Mouse (Mus musculus): ENCODE results near the gene Cuedc2. TPM values are rescaled to one million over a fixed set of nuclear protein-coding genes. Genes with fewer than 3 reads are reported as not detected.

Cuedc2 gene
- total RNA-seq, 2 experiments from 2014 or later = 55.9 to 56.4 TPM

DNA sequence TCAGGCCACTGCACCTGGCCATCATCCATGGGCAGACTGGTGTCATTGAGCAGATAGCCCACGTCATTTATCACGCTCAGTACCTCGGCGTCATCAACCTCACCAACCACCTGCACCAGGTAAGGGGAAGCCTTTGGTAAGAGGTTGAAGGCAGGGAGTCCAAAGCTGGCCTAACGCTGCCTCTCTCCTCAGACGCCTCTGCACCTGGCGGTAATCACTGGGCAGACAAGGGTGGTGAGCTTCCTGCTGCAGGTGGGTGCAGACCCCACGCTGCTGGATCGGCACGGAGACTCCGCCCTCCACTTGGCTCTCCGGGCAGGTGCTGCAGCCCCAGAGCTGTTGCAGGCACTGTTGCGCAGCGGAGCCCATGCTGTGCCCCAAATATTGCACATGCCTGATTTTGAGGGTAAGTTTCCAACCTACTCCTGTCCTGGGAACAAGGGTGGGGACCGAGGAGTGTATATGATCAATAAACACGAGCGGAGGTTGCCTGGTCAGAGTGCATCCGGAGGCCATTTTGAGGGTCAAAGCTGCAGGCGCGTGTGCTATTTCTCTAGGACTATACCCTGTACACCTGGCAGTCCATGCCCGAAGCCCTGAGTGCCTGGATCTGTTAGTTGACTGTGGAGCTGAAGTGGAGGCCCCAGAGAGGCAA lies 28.7 kb downstream of the Cuedc2 start:
- DNase-seq = no peak
- intact Hi-C loops (cut with DNase I) = loop anchor here (2.0 to 5.0 kb wide), 2 partner anchors 17 to 222 kb away; partner anchors contain the start of gene Psd

DNA sequence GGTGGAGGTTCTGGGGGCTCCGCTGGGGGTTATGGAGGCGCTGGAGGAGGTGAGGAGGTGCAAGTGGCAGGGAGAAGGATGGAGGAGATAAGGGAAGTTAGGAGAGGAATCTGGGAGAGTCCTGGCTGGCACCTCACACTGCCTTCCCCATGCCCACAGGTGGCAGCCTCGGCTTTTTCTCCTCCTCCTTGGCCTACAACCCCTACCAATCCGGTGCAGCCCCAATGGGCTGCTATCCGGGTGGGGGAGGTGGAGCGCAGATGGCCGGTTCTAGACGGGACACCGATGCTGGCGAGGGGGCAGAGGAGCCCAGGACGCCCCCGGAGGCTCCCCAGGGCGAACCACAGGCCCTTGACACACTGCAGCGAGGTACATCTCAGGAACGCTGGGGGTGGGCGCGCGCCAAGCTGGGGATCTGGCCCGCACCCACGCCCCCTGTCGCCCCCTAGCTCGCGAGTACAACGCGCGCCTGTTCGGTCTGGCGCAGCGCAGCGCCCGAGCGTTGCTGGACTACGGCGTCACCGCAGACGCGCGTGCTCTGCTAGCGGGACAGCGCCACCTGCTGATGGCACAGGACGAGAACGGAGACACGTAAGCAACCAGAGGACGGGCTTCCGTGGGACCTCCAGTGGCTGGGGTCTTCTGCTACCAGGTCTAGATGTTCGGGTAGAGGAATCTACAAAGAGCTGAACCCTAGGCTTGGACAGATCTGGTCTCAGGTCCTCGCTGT lies 29.6 kb downstream of the Cuedc2 start:
- intact Hi-C loops (cut with DNase I) = loop anchor here (5.0 kb wide), 1 partner anchor 222 kb away; no protein-coding TSS in a partner anchor
- peak; percentile 76 to 78 for DNase-seq

DNA sequence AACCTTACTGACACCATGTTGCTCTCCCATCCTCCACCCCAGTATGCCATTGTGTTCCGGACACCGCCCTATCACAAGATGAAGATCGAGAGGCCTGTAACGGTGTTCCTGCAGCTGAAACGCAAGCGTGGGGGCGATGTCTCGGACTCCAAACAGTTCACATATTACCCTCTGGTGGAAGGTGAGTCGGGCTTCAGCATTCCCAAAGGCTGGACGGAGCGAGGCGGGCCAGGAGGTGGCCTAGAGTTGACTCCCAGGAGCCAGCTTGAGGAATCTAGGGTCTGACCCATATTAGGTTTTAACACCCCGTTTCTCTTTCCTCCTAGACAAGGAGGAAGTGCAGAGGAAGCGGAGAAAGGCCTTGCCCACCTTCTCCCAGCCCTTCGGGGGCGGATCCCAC lies 30.2 kb downstream of the Cuedc2 start:
- no peak for DNase-seq
- intact Hi-C loops (cut with DNase I) = loop anchor here (5.0 kb wide), 1 partner anchor 221 kb away; no protein-coding TSS in a partner anchor

DNA sequence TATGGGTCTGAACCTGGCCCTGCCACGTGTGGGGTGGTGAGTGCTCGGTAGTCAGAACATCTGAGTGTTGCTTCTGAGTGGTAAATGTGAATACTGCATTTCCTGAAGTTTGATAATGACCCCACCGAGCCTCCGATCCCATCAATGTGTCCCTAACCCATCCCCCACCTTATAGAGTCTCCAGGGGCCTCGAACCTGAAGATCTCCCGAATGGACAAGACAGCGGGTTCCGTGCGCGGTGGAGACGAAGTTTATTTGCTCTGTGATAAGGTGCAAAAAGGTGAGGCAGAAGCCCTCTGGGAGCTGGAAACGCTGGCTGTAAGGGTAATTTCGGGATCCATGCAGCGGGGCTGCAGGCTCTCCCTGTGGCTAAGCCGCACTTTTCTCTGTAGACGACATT lies 30.7 kb downstream of the Cuedc2 start:
- intact Hi-C loops (cut with DNase I) = loop anchor here (5.0 kb wide), 1 partner anchor 220 kb away; no protein-coding TSS in a partner anchor
- no peak for DNase-seq

DNA sequence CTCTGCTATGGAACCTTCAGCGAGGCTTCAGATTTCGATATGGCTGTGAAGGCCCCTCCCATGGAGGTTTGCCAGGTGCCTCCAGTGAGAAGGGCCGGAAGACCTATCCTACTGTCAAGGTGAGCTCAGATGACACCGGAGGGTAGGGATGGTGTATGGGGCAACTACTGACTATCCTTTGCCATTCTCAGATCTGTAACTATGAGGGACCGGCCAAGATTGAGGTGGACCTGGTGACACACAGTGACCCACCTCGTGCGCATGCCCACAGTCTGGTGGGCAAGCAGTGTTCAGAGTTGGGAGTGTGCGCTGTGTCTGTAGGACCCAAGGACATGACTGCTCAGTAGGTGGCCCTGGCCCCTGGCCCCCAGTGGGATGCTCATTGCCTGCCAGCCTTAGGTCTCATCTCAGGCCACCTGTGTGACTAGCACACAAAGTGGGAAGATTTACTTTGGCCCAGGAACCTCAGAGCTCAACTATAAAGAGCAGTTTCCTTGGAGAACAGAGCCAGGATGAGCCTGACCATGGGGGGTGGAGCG lies 31.7 kb downstream of the Cuedc2 start:
- no peak for DNase-seq
- intact Hi-C loops (cut with DNase I) = loop anchor here (5.0 kb wide), 1 partner anchor 220 kb away; no protein-coding TSS in a partner anchor

DNA sequence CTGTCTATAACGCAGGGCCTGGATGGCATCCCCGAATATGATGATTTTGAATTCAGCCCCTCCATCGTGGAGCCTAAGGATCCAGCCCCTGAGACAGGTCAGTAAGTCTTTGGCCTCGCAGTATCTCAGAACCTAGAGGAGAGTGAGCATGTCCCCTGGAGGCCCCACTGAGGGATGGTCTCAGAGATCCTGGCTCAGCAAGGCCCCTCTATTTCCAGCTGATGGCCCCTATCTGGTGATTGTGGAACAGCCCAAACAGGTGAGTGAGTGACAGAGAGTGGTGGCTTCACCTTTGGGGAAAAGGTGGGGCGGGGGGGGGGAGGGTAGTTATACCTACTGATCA lies 32.3 kb downstream of the Cuedc2 start:
- DNase-seq = no peak
- intact Hi-C loops (cut with DNase I) = loop anchor here (5.0 kb wide), 1 partner anchor 219 kb away; no protein-coding TSS in a partner anchor

DNA sequence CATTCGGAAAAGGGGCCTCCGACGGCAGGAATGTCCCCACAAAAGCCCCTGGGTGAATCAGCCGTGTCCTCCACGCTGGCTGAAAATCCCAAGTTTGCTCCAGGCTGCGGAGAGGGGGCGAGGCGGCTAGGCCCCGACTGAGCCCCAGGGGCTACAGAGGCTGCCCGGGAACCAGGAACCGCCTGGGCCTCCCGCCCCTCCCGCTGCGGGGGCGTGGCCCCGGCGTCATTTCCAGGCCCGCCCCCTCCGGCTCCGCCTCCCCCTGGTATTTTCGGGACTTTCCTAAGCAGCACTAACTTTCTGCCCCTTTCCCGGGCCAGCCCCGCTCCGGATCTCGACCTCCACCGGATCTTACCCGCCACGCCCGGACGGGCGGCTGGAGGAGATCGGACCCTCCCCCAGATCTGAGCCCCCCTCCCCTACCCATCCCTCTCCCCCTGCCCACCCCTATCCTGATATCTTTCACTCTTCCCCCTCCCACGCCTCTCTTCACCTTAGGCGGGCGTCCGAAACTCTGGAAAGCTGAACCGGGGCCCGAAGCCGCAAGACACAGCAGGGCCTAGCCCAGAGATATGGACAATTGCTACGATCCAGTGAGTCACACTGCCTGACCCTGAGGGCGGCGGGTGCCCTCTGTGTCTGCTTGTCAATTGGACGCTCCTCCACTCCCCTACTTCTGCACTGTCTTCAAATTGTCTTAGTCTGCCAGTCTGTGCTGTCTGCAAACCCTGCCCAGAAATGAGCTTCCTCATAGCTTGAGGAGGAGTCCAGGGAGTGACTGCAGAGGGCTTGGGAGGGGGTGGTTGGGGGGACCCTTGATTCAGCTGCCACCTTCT lies 32.9 kb downstream of the Cuedc2 start:
- peak; percentile 84 to 85 for DNase-seq
- intact Hi-C loops (cut with DNase I) = loop anchor here (5.0 kb wide), 1 partner anchor 218 kb away; no protein-coding TSS in a partner anchor

DNA sequence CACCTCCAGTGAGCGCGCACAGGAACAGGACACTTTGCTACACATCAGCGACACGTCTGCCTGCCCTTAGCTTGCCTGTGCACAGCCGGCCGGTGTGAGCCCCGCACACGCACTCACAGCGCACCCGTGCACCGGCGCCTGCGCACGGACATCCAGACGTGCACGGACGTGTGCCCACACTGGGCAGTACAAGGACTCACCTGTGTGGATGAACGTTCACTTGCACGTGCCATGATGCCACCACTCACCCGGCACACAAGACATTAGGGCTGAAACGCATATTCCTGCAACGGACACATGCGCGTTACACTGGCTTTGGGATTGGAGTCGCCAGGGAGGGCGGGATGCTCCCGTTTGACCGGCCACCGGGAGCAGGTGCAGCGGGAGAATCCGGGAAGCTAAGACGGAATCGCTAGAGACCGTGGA lies 33.6 kb downstream of the Cuedc2 start:
- intact Hi-C loops (cut with DNase I) = loop anchor here (5.0 kb wide), 1 partner anchor 218 kb away; no protein-coding TSS in a partner anchor

DNA sequence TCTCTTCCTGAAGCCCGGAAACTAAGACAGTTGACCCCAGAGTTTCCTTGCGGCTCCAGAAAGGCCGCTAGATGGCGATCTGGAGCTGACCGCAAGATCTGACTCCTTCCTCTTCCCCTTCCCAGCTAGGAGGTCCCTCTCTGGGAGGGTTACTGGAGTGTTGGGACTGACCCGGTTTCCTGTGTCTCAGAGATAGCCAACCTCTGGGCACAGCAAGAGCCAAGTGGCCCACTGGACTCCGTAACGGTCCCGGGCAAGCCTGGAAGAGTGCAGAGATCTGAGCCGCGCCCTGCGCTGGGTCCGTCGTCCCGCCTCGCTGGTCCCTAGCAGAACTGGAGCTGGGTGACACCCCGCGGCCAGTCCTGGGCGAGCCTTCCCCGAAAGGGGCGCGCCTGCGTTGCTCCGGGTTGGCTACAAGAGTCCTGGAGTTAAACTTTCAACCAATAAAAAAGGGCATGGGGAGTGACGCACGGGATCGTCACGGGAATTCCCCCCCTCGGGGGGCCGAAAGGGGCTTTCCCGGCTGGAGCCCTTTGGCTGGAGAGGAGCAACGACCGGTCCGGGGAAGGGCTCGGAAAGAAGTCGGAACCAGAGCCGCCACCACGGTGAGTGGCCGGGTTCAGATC lies 34.2 kb downstream of the Cuedc2 start, which contains the start of gene Nfkb2:
Gene Nfkb2 (plus strand): TSS at position 105 of the 626 bp plus-strand sequence.
- intact Hi-C loops (cut with DNase I) = no loop called here

More for the DNA sequence above, 33.6 kb downstream of the Cuedc2 start:
- no peak for DNase-seq

DNA sequence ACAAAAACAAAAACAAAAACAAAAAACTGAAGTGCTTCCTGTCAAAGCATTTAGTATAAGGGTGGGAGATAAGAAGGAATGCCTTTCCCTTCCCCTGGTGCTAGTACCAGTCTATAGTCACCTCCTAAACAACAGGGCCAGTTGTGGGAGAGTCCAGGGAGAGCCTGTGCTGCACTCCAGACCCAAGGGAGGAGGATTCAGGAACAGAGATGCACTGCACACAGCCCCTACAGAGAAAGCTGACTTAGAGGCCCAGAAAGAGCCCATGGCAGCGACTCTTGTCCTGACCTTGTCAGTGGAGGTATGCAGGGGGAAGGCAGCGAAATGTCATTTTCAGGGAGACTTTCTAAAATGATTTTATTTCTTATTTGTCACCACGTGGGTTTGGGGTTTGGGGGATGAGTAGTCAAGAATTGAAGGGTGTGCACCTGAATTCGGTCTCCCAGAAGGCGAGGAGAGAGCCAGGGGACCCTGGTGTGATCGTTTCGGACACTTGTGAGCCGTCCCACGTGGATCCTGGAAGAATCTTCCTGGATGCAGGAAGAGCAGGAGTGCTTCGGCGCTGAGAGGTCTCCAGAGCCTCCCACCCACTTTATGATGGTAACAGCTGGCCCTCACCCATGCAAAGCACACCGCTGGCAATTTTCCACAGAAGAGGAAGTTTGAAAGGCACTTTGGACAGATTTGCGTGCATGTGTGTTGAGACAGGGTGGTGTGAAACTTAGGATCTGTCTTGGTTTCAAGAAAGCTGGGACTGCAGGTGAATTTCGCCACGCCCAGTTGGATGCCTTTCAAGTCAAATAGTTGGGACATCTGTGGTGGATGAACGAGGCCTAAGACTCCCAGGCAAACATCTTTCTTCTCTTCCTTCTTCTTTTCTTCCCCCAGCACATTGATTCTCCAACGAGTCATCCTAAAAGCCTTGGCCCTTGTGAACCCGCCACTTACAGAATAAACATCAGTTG lies 35.0 kb downstream of the Cuedc2 start:
- intact Hi-C loops (cut with DNase I) = no loop called here
- DNase-seq = no peak

More for the DNA sequence above, 34.2 kb downstream of the Cuedc2 start, which contains the start of gene Nfkb2:
- DNase-seq = peak; percentile 91

DNA sequence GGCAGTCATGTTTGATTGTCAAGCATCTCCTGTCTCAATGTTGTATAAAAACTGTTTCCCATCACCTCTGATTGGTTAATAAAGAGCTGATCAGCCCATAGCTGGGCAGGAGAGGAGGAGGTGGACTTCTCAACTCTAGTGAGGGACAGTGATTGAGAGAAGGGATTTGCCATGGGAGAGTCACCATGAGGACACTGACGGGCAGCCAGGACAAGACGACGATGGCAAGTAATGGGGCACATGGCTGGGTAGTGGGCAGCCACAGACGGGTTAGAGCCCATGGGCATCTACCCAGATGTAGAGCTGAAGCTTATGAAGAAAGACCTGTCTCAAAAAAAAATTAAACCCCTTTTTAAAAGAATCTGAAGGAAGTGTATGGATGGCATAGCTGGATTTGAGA lies 36.0 kb downstream of the Cuedc2 start:
- intact Hi-C loops (cut with DNase I) = no loop called here
- DNase-seq = no peak

DNA sequence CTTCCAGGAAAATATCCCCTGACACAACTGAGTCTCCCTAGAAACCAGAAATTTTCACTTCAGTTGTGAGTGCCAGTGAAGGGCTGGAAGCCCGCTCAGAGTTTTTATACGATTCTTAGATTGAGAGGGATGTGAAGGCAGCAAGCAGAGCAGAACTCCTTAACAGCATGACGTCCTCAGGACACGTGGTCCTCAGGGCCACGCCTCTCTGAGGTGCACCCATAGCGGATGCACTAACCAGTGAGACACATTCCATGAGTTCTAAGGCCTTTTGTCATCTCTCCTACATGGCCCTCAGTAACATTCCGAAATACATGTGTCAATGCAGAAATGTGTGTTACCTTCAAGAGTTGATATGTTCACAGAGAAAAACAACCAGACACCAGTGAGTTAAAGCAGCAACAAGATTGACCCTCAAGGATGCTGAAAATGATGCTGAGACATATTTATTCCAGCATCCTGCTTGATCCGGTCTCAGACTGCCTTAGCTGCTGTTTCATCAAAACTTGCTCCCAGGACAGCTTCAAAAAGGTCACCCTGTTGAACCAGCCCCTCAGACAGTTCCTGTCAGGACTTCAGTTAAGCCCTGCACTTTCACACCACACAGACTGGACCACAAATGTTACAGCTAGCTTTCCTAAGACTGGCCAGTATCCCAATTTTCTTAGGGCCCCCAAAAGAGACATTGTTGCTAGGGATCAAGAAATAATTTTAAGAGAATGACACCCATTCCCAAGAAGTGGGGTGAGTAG lies 38.0 kb downstream of the Cuedc2 start:
- no peak for DNase-seq
- intact Hi-C loops (cut with DNase I) = no loop called here

DNA sequence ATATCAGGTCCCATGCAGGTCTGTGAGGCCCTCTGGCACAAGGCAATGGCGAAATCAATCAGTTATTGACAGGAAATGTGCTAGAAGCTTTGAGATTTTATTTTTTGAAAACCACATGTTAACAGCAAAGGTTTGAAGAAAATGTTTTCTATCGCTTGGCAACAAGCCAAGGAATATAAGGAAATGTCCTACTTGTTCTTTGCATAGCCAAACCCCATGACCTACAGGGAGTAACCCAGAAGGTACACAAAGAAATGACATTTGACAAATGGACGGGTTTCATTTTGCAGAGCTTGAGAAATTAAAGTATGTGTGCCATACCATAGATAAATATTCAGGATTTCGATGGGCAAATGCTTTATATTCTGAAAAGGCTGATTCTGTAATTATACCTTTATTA lies 41.6 kb downstream of the Cuedc2 start:
- DNase-seq = no peak
- intact Hi-C loops (cut with DNase I) = no loop called here

DNA sequence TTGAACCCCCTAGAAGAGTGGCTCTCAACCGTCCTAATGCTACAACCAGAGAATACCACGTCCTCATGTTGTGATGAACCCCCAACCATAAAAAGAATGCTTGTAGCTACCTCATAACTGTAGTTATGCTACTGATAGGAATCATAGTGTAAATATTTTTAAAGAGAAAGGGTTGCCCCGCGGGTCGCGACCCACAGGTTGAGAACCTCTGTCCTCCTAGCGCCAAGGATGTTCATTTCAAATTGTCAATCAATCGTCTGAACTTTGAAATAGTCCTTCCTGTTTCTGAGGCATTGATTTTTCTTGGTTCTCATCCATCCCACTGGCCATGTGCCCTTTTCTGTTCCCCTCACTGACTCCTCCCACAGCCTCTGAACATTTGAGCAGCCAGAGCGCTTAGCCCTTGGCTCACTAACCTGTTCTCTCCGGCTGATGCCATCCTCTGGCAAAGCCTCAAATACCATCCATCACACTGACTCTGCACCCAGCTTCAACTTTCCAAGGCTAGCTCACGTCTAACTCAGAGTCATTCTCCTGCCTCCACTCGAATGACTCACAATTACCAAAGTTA lies 47.9 kb downstream of the Cuedc2 start:
- intact Hi-C loops (cut with DNase I) = no loop called here
- DNase-seq = no peak

DNA sequence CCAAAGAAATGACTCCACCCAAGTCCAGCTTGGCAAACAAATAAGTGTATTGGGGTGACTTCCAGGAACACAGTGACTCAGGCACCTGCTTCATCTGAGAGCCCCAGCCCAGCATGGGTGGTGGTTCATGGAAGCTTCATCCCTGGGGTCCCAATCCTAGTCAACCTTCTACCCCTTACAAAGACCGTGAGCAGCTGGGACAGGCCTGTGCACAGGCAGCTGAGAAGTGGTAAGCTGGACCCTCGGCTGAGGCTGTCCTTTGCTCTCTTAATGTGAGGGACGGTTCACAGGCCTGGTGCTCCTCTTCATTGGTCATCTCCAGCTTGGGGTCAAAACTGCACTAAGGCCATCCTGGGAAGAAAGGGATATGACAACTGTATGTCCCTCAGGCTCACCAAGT lies 50.9 kb downstream of the Cuedc2 start:
- DNase-seq = no peak
- intact Hi-C loops (cut with DNase I) = no loop called here

DNA sequence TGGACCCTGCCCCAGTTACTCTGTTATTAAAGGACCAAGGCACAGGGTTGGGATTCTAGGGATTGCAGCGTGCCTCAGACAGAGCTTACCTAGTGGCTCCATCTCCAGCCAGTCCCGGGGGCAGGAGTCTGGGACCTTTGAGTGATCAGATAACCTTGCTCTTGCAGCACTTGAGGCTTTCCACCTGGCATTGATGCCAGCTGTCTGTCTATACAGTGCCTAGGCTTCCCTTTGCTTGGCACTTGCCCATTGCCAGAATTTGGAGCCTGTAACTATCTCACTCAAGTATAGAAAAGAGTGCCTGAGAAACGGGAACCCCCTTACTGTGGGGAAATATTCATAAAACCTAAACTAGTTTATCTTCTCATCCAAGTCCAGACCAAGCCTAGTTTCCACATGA lies 51.6 kb downstream of the Cuedc2 start:
- intact Hi-C loops (cut with DNase I) = no loop called here
- DNase-seq = no peak

DNA sequence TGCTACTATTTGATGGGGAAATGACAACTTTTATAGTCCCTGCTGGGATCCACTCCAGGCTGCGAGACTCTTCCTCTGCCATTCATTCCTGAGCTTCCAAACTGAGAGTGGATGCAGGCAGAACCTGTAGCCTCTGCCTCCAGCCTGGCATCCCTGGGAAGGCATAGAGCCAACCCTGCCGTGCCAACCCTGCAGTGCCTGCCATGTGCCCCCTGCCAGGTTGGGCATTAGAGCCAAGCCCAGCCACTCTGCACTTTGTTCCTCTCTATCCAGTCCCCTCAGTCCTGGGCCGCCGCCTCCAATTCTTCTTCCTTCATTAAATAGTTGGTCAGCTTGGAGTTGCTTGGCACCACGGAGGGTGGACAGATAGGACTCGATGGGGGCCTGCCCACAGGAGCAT lies 52.5 kb downstream of the Cuedc2 start:
- no peak for DNase-seq
- intact Hi-C loops (cut with DNase I) = no loop called here

DNA sequence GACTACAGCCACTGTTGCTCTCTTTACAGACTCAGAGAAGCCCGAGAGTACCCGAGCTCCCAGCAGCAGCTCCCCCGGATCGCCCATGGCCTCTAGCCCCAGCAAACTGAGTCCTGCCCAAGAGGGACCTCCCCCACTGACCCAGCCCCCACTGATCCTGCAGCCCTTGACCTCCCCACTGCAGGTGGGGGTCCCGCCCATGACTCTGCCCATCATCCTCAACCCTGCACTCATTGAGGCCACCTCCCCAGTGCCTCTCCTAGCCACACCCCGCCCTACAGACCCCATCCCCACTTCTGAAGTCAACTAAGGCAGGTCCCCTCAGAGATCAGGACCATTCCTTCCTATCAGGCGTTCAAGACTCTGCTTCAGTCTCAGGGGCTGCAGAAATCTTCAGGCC lies 52.9 kb downstream of the Cuedc2 start:
- no peak for DNase-seq
- intact Hi-C loops (cut with DNase I) = no loop called here

Data from gastrocnemius, postnatal 36 days (tissue).